Mouse (Mus musculus): ENCODE results near the gene Trit1.

- TF ChIP-seq CTCF (IDR thresholded peaks at IDR 0.05; ENCODE audit: borderline replicate concordance, extremely low read depth, insufficient read depth, insufficient read length) (no peak), POLR2A (IDR thresholded peaks at IDR 0.05; ENCODE audit: borderline replicate concordance, extremely low read depth, insufficient read depth, insufficient read length, poor library complexity, severe bottlenecking) (no peak)
Observed at GRCm38 (mm10) chr4:123026597-123026996, 10.2 kb downstream of the Trit1 start.
